Mouse (Mus musculus): Measurements from ENCODE around the gene Nsmf. TPM values are rescaled to one million over a fixed set of nuclear protein-coding genes. Genes with fewer than 3 reads are reported as not detected.

Gene Nsmf
- 29.3 TPM for polyA plus RNA-seq (2014; fragmentation: Illumina TruSeq; extraction: RNeasy Lipid Tissue Mini Kit (QIAGEN cat#74804); ENCODE audit: insufficient read depth, low read depth, low replicate concordance)

DNA sequence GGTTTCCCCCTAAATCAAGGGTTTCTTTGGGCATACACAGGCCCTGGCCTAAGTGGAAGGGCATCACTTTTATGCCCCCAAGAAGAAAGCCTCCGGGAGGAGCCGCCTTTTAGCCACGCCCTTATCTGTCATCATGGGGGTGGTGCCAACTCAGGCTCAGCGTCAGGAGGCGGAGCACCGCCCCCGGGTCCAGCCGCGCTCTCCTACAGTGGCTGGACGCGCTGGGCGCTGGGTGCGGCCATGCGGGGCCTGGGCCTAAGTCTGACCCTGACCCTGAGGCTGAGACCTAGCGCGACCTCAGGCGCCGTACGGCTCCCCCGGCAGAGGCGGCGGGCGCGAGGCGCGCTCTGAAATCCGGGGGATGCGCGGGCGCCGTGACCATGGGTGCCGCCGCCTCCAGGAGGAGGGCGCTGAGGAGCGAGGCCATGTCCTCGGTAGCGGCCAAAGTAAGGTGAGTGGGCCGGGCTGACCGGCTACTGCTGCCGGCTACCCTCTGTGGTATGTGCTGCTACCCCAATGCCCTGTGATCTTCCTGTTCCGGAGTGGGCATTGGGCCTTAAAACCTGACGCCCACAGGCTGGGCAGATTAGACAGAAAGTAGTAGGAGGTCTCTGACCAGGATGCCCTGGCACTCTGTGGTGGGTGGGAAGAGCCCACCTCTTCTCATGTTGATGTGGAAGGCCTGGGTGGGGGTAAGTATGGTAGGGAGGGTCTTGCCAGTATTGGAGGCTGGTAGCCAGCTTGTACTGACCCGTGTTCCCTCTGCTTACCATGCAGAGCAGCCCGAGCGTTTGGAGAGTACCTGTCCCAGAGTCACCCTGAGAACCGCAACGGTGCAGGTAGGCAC is at the start of gene Nsmf:
Gene Nsmf (plus strand): TSS at position 135 of the 847 bp plus-strand sequence.

DNA sequence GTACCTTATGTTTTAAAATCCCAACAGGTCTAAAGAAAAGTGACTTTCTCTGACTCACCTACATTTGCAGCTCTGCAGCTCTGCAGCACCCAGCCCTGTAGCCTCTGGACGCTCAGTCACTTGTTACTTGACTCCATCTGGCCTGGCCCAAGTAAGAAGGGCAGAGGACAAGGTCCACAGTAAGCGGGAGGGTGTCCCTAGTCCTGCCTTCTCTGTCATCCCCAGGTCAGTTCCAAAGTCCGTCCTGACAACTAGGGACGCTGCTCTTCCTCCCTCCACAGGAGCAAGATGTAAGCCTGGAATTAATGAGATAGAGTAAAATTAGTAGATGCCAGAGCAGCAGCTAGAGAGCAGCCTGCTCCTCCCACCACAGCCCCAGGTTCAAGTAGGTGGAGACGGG is 25.9 kb downstream of the Nsmf start, which contains the start of gene Entpd8:
Gene Entpd8 (plus strand): TSS at position 229 of the 400 bp plus-strand sequence.

DNA sequence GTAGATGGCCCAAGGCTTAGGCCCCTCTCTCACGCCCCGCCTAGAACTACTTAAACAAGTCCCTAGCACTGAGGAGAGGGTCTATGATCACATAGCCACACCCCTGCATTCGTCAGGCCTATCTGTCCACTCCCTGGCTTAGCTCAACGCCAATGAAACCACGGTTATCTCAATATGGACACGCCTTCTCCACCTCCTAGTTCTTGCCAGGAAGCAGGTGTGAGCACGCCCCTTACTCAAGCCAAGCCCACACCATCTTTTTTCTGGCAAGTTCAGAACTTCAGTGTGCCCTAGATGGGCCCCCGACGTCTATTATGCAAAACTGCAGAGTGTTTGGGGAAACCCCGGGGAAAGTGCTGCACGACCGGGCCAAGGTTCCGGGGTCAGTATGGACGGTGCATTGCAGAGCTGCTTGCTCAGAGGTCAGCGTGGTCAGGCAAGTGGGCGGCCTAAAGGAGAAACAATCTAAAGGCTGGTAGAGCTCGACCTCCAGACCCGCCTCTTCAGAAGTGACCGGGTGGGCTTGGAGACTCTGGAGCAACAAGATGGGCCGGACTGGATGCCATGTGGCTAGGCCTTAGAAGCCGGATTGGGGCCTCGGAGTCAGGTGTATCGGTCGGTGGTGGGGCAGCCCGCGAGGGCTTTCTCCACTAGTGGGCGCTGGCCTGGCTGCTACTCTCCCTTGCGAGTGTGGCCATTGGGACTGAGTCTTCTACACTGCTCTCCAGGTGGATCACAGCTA is 41.1 kb downstream of the Nsmf start, which contains the start of gene Noxa1:
Gene Noxa1 (minus strand): TSS at position 41 of the 742 bp plus-strand sequence.

Other genes with a start within 250 kb of the Nsmf start
- gene Ehmt1, start 134.7 kb upstream of the Nsmf start, polyA plus RNA-seq (2014; fragmentation: Illumina TruSeq; extraction: RNeasy Lipid Tissue Mini Kit (QIAGEN cat#74804); ENCODE audit: insufficient read depth, low read depth, low replicate concordance): 8.9 TPM
- 58.3 TPM for gene Arrdc1, start 119.1 kb upstream of the Nsmf start, polyA plus RNA-seq (2014; fragmentation: Illumina TruSeq; extraction: RNeasy Lipid Tissue Mini Kit (QIAGEN cat#74804); ENCODE audit: insufficient read depth, low read depth, low replicate concordance)
- gene Zmynd19, start 104.6 kb upstream of the Nsmf start, polyA plus RNA-seq (2014; fragmentation: Illumina TruSeq; extraction: RNeasy Lipid Tissue Mini Kit (QIAGEN cat#74804); ENCODE audit: insufficient read depth, low read depth, low replicate concordance): 11.7 TPM
- gene Dph7, start 92.0 kb upstream of the Nsmf start, polyA plus RNA-seq (2014; fragmentation: Illumina TruSeq; extraction: RNeasy Lipid Tissue Mini Kit (QIAGEN cat#74804); ENCODE audit: insufficient read depth, low read depth, low replicate concordance): 12.6 TPM
- gene Mrpl41, start 79.3 kb upstream of the Nsmf start, polyA plus RNA-seq (2014; fragmentation: Illumina TruSeq; extraction: RNeasy Lipid Tissue Mini Kit (QIAGEN cat#74804); ENCODE audit: insufficient read depth, low read depth, low replicate concordance): 58.2 TPM
- 13.0 TPM for gene Pnpla7, start 78.3 kb upstream of the Nsmf start, polyA plus RNA-seq (2014; fragmentation: Illumina TruSeq; extraction: RNeasy Lipid Tissue Mini Kit (QIAGEN cat#74804); ENCODE audit: insufficient read depth, low read depth, low replicate concordance)
- gene Entpd8, start 25.9 kb downstream of the Nsmf start, polyA plus RNA-seq (2014; fragmentation: Illumina TruSeq; extraction: RNeasy Lipid Tissue Mini Kit (QIAGEN cat#74804); ENCODE audit: insufficient read depth, low read depth, low replicate concordance): 2.4 TPM
- gene Noxa1, start 40.8 kb downstream of the Nsmf start, polyA plus RNA-seq (2014; fragmentation: Illumina TruSeq; extraction: RNeasy Lipid Tissue Mini Kit (QIAGEN cat#74804); ENCODE audit: insufficient read depth, low read depth, low replicate concordance): 1.9 TPM
- 28.7 TPM for gene Nrarp, start 126.4 kb downstream of the Nsmf start, polyA plus RNA-seq (2014; fragmentation: Illumina TruSeq; extraction: RNeasy Lipid Tissue Mini Kit (QIAGEN cat#74804); ENCODE audit: insufficient read depth, low read depth, low replicate concordance)
- 18.3 TPM for gene Tor4a, start 142.5 kb downstream of the Nsmf start, polyA plus RNA-seq (2014; fragmentation: Illumina TruSeq; extraction: RNeasy Lipid Tissue Mini Kit (QIAGEN cat#74804); ENCODE audit: insufficient read depth, low read depth, low replicate concordance)
- 41.8 TPM for gene Nelfb, start 157.1 kb downstream of the Nsmf start, polyA plus RNA-seq (2014; fragmentation: Illumina TruSeq; extraction: RNeasy Lipid Tissue Mini Kit (QIAGEN cat#74804); ENCODE audit: insufficient read depth, low read depth, low replicate concordance)
- gene Stpg3, start 160.3 kb downstream of the Nsmf start, polyA plus RNA-seq (2014; fragmentation: Illumina TruSeq; extraction: RNeasy Lipid Tissue Mini Kit (QIAGEN cat#74804); ENCODE audit: insufficient read depth, low read depth, low replicate concordance): not detected
- gene Fam166a, start 164.4 kb downstream of the Nsmf start, polyA plus RNA-seq (2014; fragmentation: Illumina TruSeq; extraction: RNeasy Lipid Tissue Mini Kit (QIAGEN cat#74804); ENCODE audit: insufficient read depth, low read depth, low replicate concordance): not detected
- gene Tubb4b, start 170.3 kb downstream of the Nsmf start, polyA plus RNA-seq (2014; fragmentation: Illumina TruSeq; extraction: RNeasy Lipid Tissue Mini Kit (QIAGEN cat#74804); ENCODE audit: insufficient read depth, low read depth, low replicate concordance): 379 TPM
- gene Slc34a3, start 180.0 kb downstream of the Nsmf start, polyA plus RNA-seq (2014; fragmentation: Illumina TruSeq; extraction: RNeasy Lipid Tissue Mini Kit (QIAGEN cat#74804); ENCODE audit: insufficient read depth, low read depth, low replicate concordance): not detected
- not detected for gene Rnf224, start 182.4 kb downstream of the Nsmf start, polyA plus RNA-seq (2014; fragmentation: Illumina TruSeq; extraction: RNeasy Lipid Tissue Mini Kit (QIAGEN cat#74804); ENCODE audit: insufficient read depth, low read depth, low replicate concordance)
- 2.1 TPM for gene Rnf208, start 187.9 kb downstream of the Nsmf start, polyA plus RNA-seq (2014; fragmentation: Illumina TruSeq; extraction: RNeasy Lipid Tissue Mini Kit (QIAGEN cat#74804); ENCODE audit: insufficient read depth, low read depth, low replicate concordance)
- 0.30 TPM for gene Cysrt1, start 188.1 kb downstream of the Nsmf start, polyA plus RNA-seq (2014; fragmentation: Illumina TruSeq; extraction: RNeasy Lipid Tissue Mini Kit (QIAGEN cat#74804); ENCODE audit: insufficient read depth, low read depth, low replicate concordance)
- 6.2 TPM for gene AL732309.1, start 192.5 kb downstream of the Nsmf start, polyA plus RNA-seq (2014; fragmentation: Illumina TruSeq; extraction: RNeasy Lipid Tissue Mini Kit (QIAGEN cat#74804); ENCODE audit: insufficient read depth, low read depth, low replicate concordance)
- gene Tmem203, start 201.1 kb downstream of the Nsmf start, polyA plus RNA-seq (2014; fragmentation: Illumina TruSeq; extraction: RNeasy Lipid Tissue Mini Kit (QIAGEN cat#74804); ENCODE audit: insufficient read depth, low read depth, low replicate concordance): 15.5 TPM
- 6.2 TPM for gene Tprn, start 208.3 kb downstream of the Nsmf start, polyA plus RNA-seq (2014; fragmentation: Illumina TruSeq; extraction: RNeasy Lipid Tissue Mini Kit (QIAGEN cat#74804); ENCODE audit: insufficient read depth, low read depth, low replicate concordance)
- 68.9 TPM for gene Ssna1, start 218.1 kb downstream of the Nsmf start, polyA plus RNA-seq (2014; fragmentation: Illumina TruSeq; extraction: RNeasy Lipid Tissue Mini Kit (QIAGEN cat#74804); ENCODE audit: insufficient read depth, low read depth, low replicate concordance)
- gene Anapc2, start 218.1 kb downstream of the Nsmf start, polyA plus RNA-seq (2014; fragmentation: Illumina TruSeq; extraction: RNeasy Lipid Tissue Mini Kit (QIAGEN cat#74804); ENCODE audit: insufficient read depth, low read depth, low replicate concordance): 38.0 TPM
- gene Tmem210, start 233.8 kb downstream of the Nsmf start, polyA plus RNA-seq (2014; fragmentation: Illumina TruSeq; extraction: RNeasy Lipid Tissue Mini Kit (QIAGEN cat#74804); ENCODE audit: insufficient read depth, low read depth, low replicate concordance): not detected
- 22.2 TPM for gene Lrrc26, start 235.6 kb downstream of the Nsmf start, polyA plus RNA-seq (2014; fragmentation: Illumina TruSeq; extraction: RNeasy Lipid Tissue Mini Kit (QIAGEN cat#74804); ENCODE audit: insufficient read depth, low read depth, low replicate concordance)

Data from lung, adult 10 weeks (tissue).